Mouse (Mus musculus): Measurements from ENCODE around the gene Aldh3b3.
A peak's percentile ranks its signal among the peaks of the same experiment; 100 is the strongest.
"Not testable (repeated sequence)": the region's sequence is repeated elsewhere in the genome, so short reads cannot be mapped to it uniquely, and the experiment has no call there.

Gene Aldh3b3

DNA sequence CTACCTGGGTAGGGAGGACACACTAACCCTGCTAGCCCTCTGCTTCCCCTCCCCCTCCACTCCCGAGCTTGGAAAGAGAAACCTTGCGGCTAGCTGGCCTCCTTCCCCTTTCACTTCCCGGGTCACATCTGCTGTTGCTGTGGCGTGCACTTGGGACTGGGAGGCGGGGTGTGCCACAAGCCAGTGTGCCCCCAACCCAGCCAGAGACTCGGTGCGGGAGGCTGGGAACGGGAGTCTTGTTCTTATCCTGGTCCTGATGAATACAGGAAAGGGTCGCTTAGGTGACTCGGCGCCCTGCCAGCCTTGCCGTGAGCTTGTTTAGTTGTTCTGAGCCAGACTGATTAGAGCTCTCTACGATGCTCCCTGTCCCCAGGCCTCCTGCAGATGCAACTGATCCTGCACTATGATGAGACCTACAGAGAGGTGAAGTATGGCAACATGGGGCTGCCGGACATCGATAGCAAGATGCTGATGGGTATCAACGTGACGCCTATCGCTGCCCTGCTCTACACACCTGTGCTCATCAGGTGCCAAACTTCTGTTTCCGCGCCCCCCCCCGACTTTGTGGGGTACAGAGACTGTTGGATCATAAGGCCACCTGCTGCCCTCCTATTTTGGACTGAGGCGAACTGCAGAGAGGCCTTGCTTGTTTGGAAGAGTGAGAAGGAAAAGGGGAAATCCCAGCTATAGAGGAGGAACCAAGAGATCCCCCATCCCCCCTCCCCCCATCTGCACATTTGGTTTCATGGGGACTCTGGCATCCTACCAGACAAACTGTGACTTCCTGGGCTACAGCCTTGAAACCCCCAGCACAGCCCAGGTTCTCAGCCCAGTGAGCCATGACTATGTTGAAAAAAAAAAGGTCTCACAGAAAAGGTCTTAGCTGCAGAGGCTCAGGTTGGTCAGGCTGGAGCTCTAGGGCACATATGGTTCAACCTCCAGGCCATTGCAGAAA, 22.3 kb upstream of the Aldh3b3 start:
- peak; percentile 52 for DNase-seq

DNA sequence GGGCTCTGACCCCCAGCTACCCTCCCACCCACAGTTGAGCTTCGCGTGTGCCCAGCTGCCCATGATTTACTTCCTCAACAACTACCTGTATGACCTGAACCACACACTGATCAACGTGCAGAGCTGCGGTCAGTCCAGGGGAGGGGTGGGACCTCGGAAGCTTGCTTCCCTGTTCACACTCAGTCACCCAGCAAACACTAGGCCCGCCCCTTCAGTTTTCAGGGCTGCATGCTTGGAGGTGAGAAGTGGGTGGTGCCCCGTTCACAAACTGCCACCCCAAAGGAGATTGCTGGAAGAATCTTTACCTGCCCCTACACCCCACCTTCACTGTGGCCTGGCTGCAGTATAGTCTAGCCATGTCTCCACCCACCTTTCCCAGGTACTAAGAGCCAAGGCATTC, 16.1 kb upstream of the Aldh3b3 start:
- DNase-seq = no peak

DNA sequence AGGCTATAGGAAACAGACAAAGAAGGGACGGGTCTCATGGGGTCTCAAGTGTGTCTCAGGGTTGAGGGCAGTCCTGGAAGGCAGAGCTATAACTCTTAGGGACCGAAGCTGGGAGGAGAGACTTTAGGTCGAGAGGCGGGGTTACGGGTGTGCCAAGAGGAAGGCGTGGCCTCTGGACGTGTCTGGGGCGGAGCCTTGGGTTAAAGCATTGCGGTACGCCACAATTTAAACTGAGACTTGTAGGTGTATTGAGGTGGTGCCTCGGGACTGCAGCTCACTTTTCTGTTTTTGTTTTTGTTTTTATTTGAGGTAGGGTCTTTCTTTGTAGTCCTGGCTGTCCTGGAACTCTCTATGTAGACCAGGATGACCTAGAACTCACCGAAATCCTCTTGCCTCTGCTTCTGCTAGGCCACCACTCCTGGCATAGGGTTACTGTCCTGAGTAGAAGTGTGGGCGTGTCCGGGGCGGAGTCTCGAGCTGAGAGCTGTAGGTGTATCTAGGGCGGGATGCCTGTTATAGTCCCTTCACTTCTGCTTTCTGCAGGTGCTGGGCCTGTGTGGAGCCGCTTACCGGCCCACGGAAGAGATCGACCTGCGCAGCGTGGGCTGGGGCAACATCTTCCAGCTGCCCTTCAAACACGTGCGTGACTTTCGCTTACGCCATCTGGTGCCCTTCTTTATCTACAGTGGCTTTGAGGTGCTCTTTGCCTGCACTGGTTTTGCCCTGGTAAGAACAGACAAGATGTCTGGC, 15.3 kb upstream of the Aldh3b3 start:
- no peak for DNase-seq

DNA sequence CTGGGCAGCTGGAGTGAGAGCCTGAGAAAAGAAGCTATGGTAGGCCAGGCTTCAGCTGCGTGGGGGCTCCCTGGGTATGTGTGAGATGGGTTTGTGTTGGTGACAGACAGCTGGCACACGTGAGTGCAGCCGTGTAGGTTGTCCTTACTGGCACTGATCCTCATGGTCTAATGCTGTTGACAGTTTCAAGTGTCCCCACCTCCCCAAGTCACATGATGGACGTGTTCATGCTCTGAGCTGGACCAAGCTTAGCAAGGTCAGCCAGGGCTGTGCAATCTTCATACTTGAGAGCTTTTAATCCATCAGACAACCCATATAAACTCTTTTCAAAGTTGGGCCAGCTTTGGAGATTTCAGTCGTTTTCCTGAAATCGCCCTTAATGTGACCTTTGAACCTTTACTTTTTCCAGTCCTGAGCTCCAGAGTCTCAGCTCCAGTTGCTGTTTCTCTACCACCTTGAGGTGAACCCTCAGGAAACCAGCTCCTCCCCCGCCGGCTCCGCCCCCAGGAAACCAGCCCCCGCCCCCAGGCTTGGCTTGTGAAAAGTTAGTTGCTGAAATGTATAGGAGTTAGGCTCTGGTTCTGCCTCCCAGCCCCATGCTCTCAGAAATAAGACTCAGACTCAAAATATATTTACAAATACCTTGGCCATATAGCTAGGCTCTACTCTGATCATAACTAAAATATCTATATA, 12.4 kb upstream of the Aldh3b3 start:
- DNase-seq = no peak

DNA sequence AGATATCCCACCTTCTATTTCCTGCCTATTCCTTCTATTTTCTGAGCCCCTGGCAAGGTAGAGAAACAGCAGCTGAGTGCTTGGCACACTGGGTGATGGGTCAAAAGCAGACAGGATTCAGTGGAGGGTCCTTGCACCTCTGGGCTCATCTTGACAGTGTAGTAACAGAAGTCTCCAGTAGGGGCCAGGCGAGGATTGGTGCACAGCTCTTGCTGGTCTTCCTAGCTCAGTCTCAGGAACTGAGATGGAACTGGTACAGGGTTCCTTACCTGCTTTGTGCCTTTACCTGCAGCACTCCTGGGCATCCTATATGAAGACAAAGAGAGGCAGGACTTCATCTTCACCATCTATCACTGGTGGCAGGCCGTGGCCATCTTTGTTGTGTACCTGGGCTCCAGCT, 11.7 kb upstream of the Aldh3b3 start:
- peak; percentile 65 for DNase-seq

DNA sequence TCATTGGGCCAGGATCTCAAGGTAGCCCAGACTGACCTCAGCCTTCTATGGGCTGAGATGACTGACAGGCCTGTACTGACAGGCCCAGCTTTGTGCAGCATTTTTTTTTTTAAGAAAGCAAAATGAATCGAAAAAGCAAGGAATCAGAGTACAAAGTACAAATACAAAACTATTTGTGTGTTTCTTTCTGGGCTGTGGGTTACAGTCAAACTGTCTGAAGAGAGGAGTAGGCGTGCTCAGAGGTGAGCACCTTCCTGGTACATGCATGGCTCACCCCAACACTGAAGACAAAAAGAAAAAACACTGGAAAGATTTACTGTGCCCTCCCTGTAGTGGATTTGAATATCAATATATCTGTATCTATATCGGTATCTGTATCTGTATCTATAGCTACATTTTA, 10.6 kb upstream of the Aldh3b3 start:
- no peak for DNase-seq

DNA sequence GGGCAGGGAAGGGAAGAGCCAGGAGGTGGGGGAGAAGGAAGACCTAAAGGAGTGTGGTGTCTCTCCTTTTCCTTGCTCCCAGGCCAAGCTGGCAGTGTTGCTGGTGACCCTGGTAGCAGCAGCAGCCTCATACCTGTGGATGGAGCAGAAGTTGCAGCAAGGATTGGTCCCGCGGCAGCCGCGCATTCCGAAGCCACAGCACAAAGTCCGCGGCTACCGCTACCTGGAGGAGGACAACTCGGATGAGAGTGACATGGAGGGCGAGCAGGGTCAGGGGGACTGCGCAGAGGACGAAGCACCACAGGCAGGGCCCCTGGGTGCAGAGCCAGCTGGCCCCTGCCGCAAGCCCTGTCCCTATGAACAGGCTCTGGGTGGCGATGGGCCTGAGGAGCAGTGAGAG, 9.9 kb upstream of the Aldh3b3 start:
- no peak for DNase-seq

DNA sequence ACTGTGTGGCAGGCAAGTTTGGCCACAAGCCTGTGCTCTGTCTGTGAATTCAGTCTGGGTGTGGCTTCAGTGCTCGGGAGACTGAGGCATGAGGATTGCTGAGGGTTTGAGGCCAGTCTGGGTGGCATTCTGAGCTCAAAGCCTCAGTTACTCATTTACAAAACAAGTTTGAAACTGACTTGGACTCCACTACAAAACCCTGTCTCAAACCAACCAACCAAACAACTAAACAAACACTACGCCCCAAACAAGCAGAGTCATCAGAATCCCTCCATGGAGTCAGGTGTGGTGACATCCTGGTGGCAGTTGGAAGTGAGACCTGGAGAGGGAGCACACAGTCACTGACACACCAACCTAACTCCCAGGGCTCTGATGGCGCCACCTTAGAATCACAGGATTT, 8.1 kb upstream of the Aldh3b3 start:
- no peak for DNase-seq

DNA sequence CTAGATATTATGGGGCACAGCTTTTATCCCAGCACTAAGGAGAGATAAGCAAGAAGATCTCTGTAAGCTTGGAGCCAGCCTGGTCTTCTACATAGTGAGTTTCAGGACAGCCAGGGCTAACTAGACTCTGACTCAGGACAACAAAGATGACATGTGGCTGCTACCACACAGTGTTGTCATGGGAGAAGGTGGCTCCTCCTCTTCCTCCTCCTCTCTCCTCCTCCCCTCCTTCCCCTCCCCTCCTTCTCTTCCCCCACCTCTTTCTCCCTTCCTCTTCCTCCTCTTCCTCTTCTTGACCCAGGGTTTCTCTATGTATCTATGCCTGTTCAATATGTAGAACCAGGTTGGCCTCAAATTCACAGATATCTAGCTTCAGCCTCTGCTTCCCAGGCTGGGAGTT, 7.0 kb upstream of the Aldh3b3 start:
- no peak for DNase-seq

DNA sequence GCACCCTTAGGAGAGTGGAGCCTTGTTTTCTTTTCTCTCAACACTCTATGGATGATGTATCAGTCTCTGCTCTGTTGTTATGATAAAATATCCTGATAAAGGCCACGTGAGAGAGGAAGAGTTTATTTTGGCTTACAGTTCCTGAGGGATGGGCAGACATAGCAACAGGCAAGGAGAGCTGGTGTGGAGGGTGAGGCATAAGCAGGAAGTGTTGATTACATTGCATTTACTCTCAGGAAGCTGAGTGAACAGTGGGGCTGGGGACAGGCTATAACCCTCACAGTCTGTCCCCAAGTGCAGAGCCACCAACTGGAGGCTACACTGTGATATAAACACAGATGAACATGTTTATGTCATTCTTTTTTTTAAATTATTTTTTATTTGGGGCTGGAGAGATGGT, 6.3 kb upstream of the Aldh3b3 start:
- no peak for DNase-seq

DNA sequence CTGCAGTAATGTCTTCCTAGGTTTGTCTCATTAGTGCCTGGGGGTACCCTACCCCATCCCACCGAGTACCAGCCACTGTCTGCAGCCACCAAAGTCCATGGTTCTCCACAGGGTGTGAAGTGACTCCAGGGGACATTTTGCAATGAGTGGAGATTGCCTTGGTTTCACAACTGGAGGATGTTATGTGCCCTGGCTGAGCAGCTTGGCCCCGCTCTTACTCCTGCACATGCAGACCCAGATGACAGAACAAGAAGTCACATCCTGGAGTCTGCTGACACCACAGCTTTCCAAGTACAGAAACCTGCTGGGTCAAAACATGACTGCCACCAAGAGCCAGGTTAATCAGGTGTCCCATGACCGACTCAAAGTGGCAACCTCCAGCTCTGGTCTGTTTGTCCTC, 3.4 kb upstream of the Aldh3b3 start:
- DNase-seq = no peak

DNA sequence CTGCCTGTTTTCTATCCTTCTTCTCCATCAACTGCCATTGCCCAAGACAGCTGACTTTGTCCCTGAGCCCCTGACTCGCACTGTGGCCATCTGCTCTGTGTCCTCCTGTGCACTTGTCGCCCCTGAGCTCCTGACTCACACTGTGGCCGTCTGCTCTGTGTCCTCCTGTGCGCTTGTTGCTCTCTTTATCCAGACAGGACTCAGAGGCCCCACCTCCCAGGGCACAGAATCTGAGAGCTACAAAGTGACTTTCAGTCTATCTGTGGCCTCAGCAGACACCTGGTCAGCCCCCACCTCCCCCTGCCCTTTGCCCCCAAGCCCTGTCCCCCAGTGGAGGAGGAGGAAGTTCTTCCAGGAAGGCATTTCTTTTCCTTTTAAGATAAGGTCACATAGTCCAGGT, 2.6 kb upstream of the Aldh3b3 start:
- DNase-seq = no peak

DNA sequence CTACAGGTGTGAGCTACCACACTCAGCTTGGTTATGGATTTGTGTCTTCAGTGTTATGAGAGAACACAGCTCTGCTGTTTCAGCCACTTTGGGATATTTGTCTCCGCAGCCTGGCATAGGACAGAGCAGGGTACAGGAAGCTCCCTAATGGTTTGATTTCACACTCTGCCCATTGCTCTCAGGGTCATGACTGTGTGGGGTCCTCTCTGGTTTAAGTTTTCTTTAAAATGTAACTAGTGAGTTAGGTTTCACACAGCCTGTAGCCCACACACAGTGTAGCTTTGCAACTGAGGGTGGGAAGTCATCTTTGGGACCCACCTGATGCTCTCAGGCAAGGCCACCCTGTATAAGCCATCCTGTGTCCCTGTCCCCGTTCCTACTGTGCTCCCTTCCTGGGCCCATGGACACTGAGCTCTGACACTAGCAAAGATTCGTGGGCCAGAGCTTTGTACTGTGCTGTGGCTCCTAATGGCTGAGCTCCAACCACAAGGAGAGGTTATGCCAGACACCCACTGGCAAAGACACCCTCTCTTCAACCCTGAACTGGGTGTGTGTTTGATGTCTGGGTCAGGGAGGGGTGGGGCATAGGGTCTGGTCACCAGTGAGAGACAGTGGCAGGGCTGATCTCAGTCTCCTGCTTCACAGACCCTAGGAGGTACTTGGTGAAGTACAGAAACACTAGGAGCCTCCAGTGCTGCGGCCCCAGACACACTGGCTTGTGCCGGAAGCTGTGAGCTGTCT, 979 bp upstream of the Aldh3b3 start:
- DNase-seq = not testable (repeated sequence)

DNA sequence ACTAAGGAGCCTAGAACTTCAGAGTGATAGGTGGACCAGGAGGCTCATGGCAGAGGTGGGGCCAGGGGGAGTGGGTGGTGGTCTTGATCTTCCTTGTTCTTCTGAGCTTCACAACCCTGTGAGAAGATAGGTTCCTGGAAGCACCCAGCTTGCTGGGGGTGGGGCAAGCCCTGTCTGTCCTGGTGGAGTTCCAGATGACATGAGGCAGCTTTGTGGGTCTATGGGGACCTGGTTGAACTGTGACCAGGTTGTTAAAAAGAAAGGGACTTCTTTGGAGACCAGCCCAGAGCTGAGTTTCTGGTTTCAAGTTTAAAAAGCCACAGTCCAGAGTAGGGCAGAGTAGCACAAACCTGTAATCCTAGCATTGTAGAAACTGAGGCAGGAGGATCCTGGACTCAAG, 585 bp downstream of the Aldh3b3 start:
- no peak for DNase-seq

DNA sequence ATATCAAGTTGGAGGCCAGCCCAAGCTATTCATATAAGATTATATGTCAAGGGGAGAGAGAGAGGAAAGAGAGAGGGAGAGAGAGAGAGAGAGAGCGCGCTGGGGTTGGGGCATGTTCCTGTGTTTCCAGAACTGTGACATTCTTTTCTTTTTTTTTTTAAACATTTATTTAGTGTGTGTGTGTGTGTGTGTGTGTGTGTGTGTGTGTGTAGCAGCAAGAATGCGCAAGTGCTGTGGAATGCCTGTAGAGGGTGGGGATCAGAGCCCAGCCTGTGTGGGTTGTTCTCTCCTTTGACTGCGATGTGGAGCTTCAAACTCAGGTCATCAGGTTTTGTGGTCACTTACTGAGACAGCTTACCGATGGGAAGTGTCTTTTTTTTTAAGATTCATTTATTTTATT, 1.8 kb downstream of the Aldh3b3 start:
- DNase-seq = no peak

DNA sequence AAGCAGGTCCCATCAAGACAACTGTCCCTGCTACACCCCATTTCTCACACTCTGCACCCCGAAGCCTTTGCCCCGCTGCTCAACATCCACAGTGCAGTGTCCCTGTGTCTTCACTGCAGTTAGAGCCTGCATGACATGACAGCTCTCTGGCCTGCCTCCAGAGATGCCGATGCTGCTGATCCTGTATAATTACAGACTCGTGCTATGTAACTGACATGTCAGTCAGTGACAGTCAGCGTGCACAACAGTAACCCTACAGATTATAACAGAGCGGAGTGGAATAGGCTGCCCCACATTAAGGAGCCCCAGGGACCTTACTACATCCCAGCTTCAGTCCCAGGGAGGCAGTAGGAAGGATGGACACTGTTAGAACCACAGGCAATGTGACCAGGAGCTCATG, 3.4 kb downstream of the Aldh3b3 start:
- DNase-seq = not testable (repeated sequence)

DNA sequence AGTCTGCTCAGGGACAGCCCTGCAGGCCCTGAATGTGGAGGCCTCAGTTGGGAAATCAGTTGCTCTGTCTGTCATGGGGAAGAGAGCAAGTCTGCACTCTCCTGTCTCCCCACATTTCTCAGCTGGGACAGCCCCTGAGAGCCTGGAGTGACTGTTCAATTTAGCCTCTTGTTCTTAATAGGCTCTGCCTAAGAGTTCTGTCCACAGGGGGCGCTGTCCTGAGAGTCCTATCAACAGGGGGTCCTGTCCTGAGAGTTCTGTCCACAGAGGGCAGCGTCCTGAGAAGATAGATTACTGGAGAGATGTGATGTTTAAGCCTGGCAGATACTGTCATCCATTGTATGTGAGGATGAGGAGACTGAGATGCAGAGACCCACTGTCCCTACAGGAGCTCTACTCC, 4.0 kb downstream of the Aldh3b3 start:
- no peak for DNase-seq

DNA sequence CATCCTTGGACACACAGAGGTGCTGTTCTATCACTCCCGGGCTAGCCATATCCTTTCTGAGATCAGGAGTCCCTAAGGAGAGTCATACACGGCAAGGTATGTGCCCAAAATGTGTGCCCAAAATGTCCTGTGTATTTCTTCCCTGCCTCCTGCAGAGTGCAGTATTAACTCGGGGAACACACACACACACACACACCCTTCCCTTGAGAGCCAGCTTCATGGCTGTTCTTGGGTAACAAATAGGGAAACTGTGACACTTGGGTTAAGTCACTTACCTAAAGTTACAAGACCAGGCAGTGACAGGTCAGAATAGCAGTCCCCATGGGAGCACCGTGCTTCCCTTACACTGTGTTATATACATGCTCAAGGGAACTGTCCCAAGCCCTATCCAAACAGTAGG, 5.6 kb downstream of the Aldh3b3 start:
- DNase-seq = no peak

DNA sequence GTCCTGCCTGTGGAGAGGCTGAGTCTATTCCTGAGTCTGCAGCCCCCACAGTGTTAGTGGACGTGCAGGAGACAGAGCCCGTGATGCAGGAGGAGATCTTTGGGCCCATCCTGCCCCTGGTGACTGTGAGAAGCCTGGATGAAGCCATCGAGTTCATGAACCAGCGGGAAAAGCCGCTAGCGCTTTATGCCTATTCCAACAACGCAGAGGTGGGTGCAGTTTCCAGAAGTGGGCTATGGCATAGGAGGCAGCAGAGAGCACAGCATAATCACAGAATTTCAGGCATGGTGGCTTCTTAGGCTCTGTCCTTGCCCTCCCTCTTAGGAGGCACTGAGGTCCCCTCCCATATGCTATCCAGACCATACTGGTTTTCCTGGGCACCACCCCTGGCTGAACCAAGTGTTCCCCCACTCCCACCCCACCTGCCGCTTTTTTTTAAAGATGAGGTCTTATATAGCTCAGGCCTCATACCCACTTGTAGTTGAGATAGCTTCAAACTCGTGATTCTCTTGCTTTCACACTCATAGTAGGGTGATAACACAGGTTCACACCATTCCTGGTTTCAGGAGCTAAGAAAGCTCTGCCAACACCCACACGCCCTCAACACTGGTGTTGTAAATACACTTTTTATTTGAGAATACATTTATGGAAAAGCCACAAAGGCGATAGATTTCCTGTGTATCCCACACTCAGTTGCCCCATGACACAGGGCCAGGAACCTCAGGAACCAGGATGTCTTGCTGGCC, 8.1 kb downstream of the Aldh3b3 start:
- no peak for DNase-seq

DNA sequence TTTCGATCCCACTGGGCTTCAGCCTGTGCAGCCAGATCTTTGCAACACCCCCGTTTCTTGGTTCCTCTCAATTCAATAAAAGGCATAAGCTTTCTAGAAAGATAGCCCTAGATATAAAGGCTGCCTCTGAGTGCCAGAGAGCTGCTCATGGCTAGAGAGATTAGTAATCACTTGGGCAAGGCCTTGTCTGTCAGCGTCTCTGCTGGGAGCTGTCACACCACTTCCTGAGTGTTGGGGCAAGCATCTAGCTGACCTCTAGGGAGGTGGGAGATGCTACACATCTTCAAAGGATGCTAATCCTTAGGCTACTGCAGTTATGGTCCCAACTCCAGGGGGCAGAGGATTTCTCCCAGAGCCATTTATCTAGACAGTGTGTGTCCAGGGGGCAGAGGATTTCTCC, 8.8 kb downstream of the Aldh3b3 start:
- DNase-seq = no peak

DNA sequence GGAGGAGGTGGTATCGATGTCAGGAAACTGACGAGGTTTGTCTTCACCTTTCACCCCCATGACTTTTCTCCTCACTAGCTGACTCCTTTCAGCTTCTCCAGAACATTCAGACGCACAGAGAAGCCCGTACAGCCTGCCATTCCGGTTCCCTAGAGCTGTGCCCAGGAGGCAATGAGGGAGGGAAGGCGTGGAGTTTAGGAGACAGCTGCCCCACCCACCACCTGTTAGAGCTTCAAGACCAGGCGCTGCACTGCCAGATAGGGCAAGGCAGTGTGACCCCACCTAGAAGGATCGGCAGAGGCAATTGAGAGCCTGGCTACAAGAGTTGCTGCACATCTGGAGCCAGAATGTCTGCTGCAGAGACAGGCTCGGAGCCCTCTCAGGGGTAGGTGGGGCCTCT, 13.8 kb downstream of the Aldh3b3 start, which contains the start of gene Aldh3b2:
Aldh3b2 (plus strand) TSS at position 100 of the 400 bp plus-strand sequence.
- DNase-seq = no peak

DNA sequence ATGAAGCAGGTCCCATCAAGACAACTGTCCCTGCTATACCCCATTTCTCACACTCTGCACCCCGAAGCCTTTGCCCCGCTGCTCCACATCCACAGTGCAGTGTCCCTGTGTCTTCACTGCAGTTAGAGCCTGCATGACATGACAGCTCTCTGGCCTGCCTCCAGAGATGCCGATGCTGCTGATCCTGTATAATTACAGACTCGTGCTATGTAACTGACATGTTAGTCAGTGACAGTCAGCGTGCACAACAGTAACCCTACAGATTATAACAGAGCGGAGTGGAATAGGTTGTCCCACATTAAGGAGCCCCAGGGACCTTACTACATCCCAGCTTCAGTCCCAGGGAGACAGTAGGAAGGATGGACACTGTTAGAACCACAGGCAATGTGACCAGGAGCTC, 16.2 kb downstream of the Aldh3b3 start:
- not testable (repeated sequence) for DNase-seq

Data from cerebellum, adult 9-10 months (tissue).